In genomic region chr5:122770806-122771261, GRCm38 (mm10) we compare ENCODE assay signal across 8 mouse cellular contexts. TPM values are rescaled to one million over a fixed set of nuclear protein-coding genes. Genes with fewer than 3 reads are reported as not detected.
A peak's percentile ranks its signal among the peaks of the same experiment; 100 is the strongest.
DNase-seq lines count a peak whose midpoint lies in the region; ATAC-seq and TF ChIP-seq lines count a peak whose summit lies in the region.

No protein-coding gene starts in this region.

- H3K4me3 ChIP-seq in spleen, adult 2 months (ENCODE audit: extremely low read depth, insufficient read depth, insufficient read length): no peak overlapping the region
- H3K4me3 ChIP-seq in kidney, embryonic 16.5 days (ENCODE audit: low read length): no peak overlapping the region

- no peaks in the 10 kb centered on the region for H3K27me3 ChIP-seq in spleen, adult 2 months (ENCODE audit: control insufficient read depth, insufficient read depth, low read length)
- H3K27me3 ChIP-seq in kidney, embryonic 16.5 days (ENCODE audit: insufficient read depth, low read length): no peaks in the 10 kb centered on the region

- peak; percentile 60 for ATAC-seq in kidney, embryonic 16.5 days (ENCODE audit: low FRiP score, low TSS enrichment)

- peak overlapping the region; percentile 37 for H3K27ac ChIP-seq in spleen, adult 2 months (ENCODE audit: insufficient read depth, low read length)
- peak overlapping the region; percentile 95 for H3K27ac ChIP-seq in kidney, embryonic 16.5 days (ENCODE audit: low read length)

- TF ChIP-seq CTCF in spleen, adult 2 months (IDR thresholded peaks at IDR 0.05; ENCODE audit: extremely low read depth, insufficient read depth, insufficient read length, insufficient replicate concordance): no peak

- peak overlapping the region; percentile 42 for H3K9ac ChIP-seq in kidney, embryonic 16.5 days (replicated peaks; ENCODE audit: low read length)

- DNase-seq in spleen, adult 2 months (ENCODE audit: low read depth in 1 of 2, low spot score in 2 of 2): no peak
- DNase-seq in spleen, adult 12 weeks (ENCODE audit: low spot score): no peak
- DNase-seq in cerebellum, adult 18-20 months: peak; percentile 91 to 93
- DNase-seq in heart, adult 8-10 months (ENCODE audit: low spot score): peak; percentile 77
- DNase-seq in lung, postnatal 36 days: peak; percentile 91
- DNase-seq in thymus, postnatal 36 days: peak; percentile 31 to 33
- DNase-seq in left cerebral cortex, adult 8-10 months (ENCODE audit: low spot score in 2 of 2): no peak

- H3K4me2 ChIP-seq in kidney, embryonic 16.5 days (replicated peaks; ENCODE audit: low read depth, low read length): peak overlapping the region; percentile 27

- WGBS in spleen, adult 2 months: 12% methylated on average over 10 of the region's 10 CpGs
- 41% methylated on average over 10 of the region's 10 CpGs for WGBS in kidney, embryonic 16.5 days

- no peak for TF ChIP-seq POLR2A in spleen, adult 2 months (IDR thresholded peaks at IDR 0.05; ENCODE audit: low read depth, low read length)

- no peaks in the 10 kb centered on the region for H3K36me3 ChIP-seq in spleen, adult 2 months (ENCODE audit: control insufficient read depth, insufficient read depth, low read length)
- H3K36me3 ChIP-seq in kidney, embryonic 16.5 days (ENCODE audit: insufficient read depth, low read length): peaks cover 10% of the 10 kb centered on the region

- H3K4me1 ChIP-seq in spleen, adult 2 months (ENCODE audit: control insufficient read depth, insufficient read depth, insufficient read length): peaks cover 11% of the 10 kb centered on the region; the same call in 1 of the 2 replicates
- H3K4me1 ChIP-seq in kidney, embryonic 16.5 days (ENCODE audit: insufficient read depth, low read length): peaks cover 17% of the 10 kb centered on the region

- no peaks in the 10 kb centered on the region; the same call in 1 of the 2 replicates for H3K9me3 ChIP-seq in kidney, embryonic 16.5 days (ENCODE audit: low read length)

RNA-seq across cellular contexts. Expression of gene Camkk2, which starts 8.4 kb away (rescaled TPM):
- 21.2 and 28.3 TPM in 2 replicates for polyA plus RNA-seq in spleen, adult 2 months (2012; rRNA removed)
- 10 to 100 TPM in 3 of 4 experiments, 1 to 10 TPM in 1; 8.9 to 12.5 (median 11.3) TPM for total RNA-seq in heart, adult 8-10 months (2022)
- polyA plus RNA-seq in kidney, embryonic 16.5 days (2015; fragmentation: Nextera tagmentation; extraction: Ambion mirVana): 35.6 and 44.7 TPM in 2 replicates
- total RNA-seq in left cerebral cortex, adult 8-10 months (2022): 100 to 1,000 TPM; 193 to 209 (median 196) TPM

RNA-seq across cellular contexts. Expression of gene Anapc5, which starts 50.3 kb away (rescaled TPM):
- polyA plus RNA-seq in spleen, adult 2 months (2012; rRNA removed): 150 and 162 TPM in 2 replicates
- 100 to 1,000 TPM; 151 to 179 (median 164) TPM for total RNA-seq in heart, adult 8-10 months (2022)
- 441 and 462 TPM in 2 replicates for polyA plus RNA-seq in kidney, embryonic 16.5 days (2015; fragmentation: Nextera tagmentation; extraction: Ambion mirVana)
- 100 to 1,000 TPM; 201 to 221 (median 205) TPM for total RNA-seq in left cerebral cortex, adult 8-10 months (2022)

Comparison
In these comparisons a context has a peak if more than half of its experiments do, and no peak if none do; other contexts are left out.
1. DNase-seq: peak in cerebellum, adult 18-20 months (2 of 2), heart, adult 8-10 months (single experiment), lung, postnatal 36 days (single experiment) and thymus, postnatal 36 days (2 of 2); none in spleen, adult 2 months (0 of 2), spleen, adult 12 weeks (single experiment) and left cerebral cortex, adult 8-10 months (0 of 2).
2. RNA of gene Camkk2, which starts 8.4 kb away (total RNA-seq): 193 to 209 TPM in left cerebral cortex, adult 8-10 months; 8.9 to 12.5 TPM in heart, adult 8-10 months; every median in the first group is over 10 times any median in the second.